Mouse (Mus musculus): Measurements from ENCODE around the gene Urgcp. TPM values are rescaled to one million over a fixed set of nuclear protein-coding genes. Genes with fewer than 3 reads are reported as not detected.

Gene Urgcp
- polyA plus RNA-seq, 1 experiment = 7.6 TPM

DNA sequence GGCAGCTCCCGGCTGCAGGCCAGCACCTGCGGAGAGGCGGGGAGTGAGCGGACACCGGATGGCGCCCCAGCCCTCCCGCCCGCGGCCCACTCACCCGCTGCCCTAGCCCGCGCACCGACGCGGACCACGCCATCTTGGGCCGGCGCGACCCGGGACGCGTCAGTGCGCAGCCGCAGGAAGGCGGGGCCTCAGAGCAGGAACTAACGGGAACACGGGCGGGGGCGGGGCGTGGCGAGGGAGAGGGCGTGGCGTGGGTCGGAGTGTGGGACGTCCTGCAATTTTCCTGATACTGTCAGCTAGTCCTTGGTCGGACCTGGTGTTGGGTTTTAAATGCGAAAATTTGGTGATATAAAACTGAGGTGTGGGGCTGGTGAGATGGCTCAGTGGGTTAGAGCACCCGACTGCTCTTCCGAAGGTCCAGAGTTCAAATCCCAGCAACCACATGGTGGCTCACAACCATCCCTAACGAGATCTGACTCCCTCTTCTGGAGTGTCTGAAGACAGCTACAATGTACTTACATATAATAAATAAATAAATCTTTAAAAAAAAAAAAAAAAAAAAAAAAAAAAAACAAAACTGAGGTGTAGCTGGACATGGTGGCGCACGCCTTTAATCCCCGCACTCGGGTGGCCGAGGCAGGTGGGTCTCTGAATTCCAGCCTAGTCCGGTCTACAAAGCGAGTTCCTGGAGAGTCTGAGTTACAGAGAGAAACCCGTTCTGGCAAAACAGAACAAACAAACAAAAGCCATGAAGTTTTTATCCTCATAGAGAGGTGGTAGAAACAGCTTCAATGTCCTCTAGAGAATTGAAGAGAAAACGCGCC, 54.4 kb downstream of the Urgcp start:
- Histone ChIP-seq H3K27me3 (ENCODE audit: control insufficient read depth, insufficient read depth, low read length) (no peaks in the 10 kb centered on the region), H3K27ac (ENCODE audit: control insufficient read depth, insufficient read depth, low read depth, low read length) (peak overlapping the region; percentile 34), H3K4me3 (ENCODE audit: control insufficient read depth, low read depth, low read length) (peak overlapping the region; percentile 85), H3K4me1 (ENCODE audit: control insufficient read depth, insufficient read depth, low read length) (peaks cover 9% of the 10 kb centered on the region), H3K36me3 (ENCODE audit: control insufficient read depth, insufficient read depth, low read length) (no peaks in the 10 kb centered on the region)
- TF ChIP-seq POLR2A (IDR thresholded peaks at IDR 0.05; ENCODE audit: control insufficient read depth, low read depth, low read length) = peak; percentile 87
- TF ChIP-seq CTCF (IDR thresholded peaks at IDR 0.05; ENCODE audit: control insufficient read depth, insufficient read depth, insufficient replicate concordance, low read depth, low read length) = no peak

DNA sequence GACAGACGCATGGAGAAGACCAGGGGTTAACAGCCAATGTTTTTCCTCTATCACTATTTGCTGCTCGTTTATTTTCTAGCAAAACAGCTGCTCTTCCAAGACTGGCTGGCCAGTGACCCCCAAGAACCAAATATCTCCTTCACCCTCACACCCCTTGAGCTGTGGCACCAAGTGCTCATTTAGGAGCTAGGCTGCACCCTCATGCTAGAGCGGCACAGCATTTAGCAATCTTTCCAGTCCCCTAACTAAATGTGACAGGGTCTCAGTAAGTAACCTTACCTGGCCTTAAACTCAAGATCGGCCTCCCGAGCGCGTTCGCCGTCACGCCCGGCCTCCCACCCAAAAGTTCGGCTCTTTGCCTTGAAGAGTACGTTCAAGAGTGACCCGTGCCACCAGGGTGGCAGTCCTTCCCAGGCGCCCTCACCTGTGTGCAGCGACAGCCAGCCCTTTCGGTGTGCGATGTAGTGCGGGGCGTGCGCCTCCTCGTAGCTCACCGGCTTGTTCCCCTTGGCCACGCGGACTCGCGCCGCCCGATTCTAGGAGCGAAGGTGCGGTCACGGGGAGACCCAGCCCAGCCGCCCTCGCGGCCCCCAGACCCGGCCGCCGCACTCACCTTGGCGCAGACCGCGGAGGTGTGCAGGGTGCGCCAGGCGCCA, 55.2 kb downstream of the Urgcp start:
- TF ChIP-seq CTCF (IDR thresholded peaks at IDR 0.05; ENCODE audit: control insufficient read depth, insufficient read depth, insufficient replicate concordance, low read depth, low read length) (no peak), POLR2A (IDR thresholded peaks at IDR 0.05; ENCODE audit: control insufficient read depth, low read depth, low read length) (no peak)
- no peaks in the 10 kb centered on the region for H3K27me3 ChIP-seq (ENCODE audit: control insufficient read depth, insufficient read depth, low read length)
- peak overlapping the region; percentile 34 for H3K27ac ChIP-seq (ENCODE audit: control insufficient read depth, insufficient read depth, low read depth, low read length)
- peaks cover 7% of the 10 kb centered on the region for H3K4me1 ChIP-seq (ENCODE audit: control insufficient read depth, insufficient read depth, low read length)
- no peaks in the 10 kb centered on the region for H3K36me3 ChIP-seq (ENCODE audit: control insufficient read depth, insufficient read depth, low read length)
- peak overlapping the region; percentile 85 for H3K4me3 ChIP-seq (ENCODE audit: control insufficient read depth, low read depth, low read length)

DNA sequence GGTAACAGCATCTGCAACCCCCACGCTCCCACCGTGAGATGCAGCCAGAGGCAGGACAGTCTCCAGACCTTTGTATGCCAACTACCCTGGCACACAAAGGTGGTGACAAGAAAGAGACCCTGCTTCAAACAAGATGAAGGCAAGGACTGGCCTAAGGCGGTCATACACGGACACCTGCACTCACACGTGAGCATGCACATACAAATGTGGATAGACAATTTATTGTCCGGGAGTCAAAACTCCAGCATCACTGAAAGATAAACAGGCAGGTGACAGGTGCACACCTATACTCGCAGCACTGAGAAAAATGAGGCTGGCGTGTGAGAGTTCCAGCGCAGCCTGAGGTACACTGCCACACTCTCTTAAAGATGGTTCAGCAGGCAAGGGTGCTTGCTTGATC, 56.2 kb downstream of the Urgcp start:
- Histone ChIP-seq H3K27me3 (ENCODE audit: control insufficient read depth, insufficient read depth, low read length) (no peaks in the 10 kb centered on the region), H3K36me3 (ENCODE audit: control insufficient read depth, insufficient read depth, low read length) (no peaks in the 10 kb centered on the region), H3K4me3 (ENCODE audit: control insufficient read depth, low read depth, low read length) (no peak overlapping the region), H3K27ac (ENCODE audit: control insufficient read depth, insufficient read depth, low read depth, low read length) (no peak overlapping the region), H3K4me1 (ENCODE audit: control insufficient read depth, insufficient read depth, low read length) (peaks cover 7% of the 10 kb centered on the region)
- TF ChIP-seq CTCF (IDR thresholded peaks at IDR 0.05; ENCODE audit: control insufficient read depth, insufficient read depth, insufficient replicate concordance, low read depth, low read length) (no peak), POLR2A (IDR thresholded peaks at IDR 0.05; ENCODE audit: control insufficient read depth, low read depth, low read length) (no peak)

DNA sequence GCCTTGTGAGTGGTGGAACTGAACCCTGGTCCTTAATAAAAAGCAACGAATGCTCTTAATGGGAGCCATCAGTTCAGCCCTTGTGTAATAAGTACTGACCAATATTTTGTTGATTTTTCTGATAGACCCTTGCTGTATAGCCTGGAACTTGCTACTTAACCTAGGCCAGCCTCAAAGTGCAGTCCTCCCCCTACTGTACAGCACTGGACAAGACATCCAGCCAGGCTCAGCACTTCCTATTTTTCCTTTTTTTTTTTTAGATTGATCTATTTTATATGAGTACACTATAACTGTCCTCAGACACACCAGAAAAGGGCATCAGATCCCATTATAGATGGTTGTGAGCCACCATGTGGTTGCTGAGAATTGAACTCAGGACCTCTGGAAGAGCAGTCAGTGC, 58.8 kb downstream of the Urgcp start:
- TF ChIP-seq CTCF (IDR thresholded peaks at IDR 0.05; ENCODE audit: control insufficient read depth, insufficient read depth, insufficient replicate concordance, low read depth, low read length) (no peak), POLR2A (IDR thresholded peaks at IDR 0.05; ENCODE audit: control insufficient read depth, low read depth, low read length) (no peak)
- Histone ChIP-seq H3K27ac (ENCODE audit: control insufficient read depth, insufficient read depth, low read depth, low read length) (no peak overlapping the region), H3K4me1 (ENCODE audit: control insufficient read depth, insufficient read depth, low read length) (peaks cover 7% of the 10 kb centered on the region)

DNA sequence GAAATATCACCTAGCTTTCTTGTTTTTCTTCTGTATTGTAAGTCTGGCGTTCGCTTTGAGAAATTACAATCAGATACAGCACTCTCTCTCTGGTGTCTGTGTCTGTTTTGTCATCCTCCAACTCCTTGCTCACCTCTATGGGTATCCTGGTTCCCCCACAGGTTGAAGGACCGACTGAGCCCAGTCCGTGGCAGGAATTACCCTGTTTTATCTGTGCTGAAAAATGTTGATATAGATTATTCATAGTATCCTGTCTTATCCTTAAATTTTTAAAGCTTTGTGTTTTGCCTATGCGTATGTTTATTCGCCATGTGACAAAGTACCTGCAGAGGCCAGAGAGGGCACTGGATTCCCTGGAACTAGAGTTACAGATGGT, 59.2 kb downstream of the Urgcp start:
- H3K4me3 ChIP-seq (ENCODE audit: control insufficient read depth, low read depth, low read length) = no peak overlapping the region
- TF ChIP-seq CTCF (IDR thresholded peaks at IDR 0.05; ENCODE audit: control insufficient read depth, insufficient read depth, insufficient replicate concordance, low read depth, low read length) (no peak), POLR2A (IDR thresholded peaks at IDR 0.05; ENCODE audit: control insufficient read depth, low read depth, low read length) (no peak)
- H3K36me3 ChIP-seq (ENCODE audit: control insufficient read depth, insufficient read depth, low read length) = no peaks in the 10 kb centered on the region
- peaks cover 7% of the 10 kb centered on the region for H3K4me1 ChIP-seq (ENCODE audit: control insufficient read depth, insufficient read depth, low read length)
- H3K27me3 ChIP-seq (ENCODE audit: control insufficient read depth, insufficient read depth, low read length) = no peaks in the 10 kb centered on the region
- H3K27ac ChIP-seq (ENCODE audit: control insufficient read depth, insufficient read depth, low read depth, low read length) = no peak overlapping the region

More for the DNA sequence above, 58.8 kb downstream of the Urgcp start:
- Histone ChIP-seq H3K36me3 (ENCODE audit: control insufficient read depth, insufficient read depth, low read length) (no peaks in the 10 kb centered on the region), H3K4me3 (ENCODE audit: control insufficient read depth, low read depth, low read length) (no peak overlapping the region), H3K27me3 (ENCODE audit: control insufficient read depth, insufficient read depth, low read length) (no peaks in the 10 kb centered on the region)

DNA sequence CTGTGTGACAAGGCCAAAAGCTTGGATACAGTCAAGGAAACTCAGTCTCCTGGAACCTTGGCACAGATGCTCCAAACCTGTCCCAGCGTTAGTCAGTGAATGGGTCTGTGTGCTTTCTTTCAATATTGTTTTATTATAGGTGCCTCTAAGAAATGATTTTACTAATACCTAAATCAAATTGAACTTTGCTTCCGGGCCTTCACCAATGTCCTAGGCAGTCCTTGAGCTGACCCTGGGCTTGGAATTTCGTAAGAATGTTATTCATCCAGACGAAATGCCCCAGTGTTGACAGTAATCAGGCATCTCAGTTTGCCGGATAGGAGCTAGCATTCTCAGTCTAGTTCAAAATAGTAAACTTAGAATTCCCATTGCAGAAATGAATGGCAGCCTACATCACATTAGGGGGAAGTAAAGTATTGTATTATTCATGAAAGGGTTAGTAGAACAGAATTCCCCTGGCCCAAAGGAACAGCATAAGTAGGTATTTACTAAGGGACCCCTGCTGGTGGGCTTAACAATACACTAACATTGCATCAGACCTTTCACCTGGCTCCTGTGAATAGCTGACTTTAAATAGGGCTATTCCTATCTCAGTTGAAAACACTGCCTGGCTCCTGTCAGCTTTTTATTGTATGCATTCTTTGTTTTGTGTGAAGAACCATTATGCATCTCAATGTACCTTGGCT, 59.8 kb downstream of the Urgcp start:
- Histone ChIP-seq H3K27me3 (ENCODE audit: control insufficient read depth, insufficient read depth, low read length) (no peaks in the 10 kb centered on the region), H3K4me1 (ENCODE audit: control insufficient read depth, insufficient read depth, low read length) (peaks cover 7% of the 10 kb centered on the region), H3K4me3 (ENCODE audit: control insufficient read depth, low read depth, low read length) (no peak overlapping the region), H3K36me3 (ENCODE audit: control insufficient read depth, insufficient read depth, low read length) (no peaks in the 10 kb centered on the region), H3K27ac (ENCODE audit: control insufficient read depth, insufficient read depth, low read depth, low read length) (no peak overlapping the region)
- no peak for TF ChIP-seq POLR2A (IDR thresholded peaks at IDR 0.05; ENCODE audit: control insufficient read depth, low read depth, low read length)
- TF ChIP-seq CTCF (IDR thresholded peaks at IDR 0.05; ENCODE audit: control insufficient read depth, insufficient read depth, insufficient replicate concordance, low read depth, low read length) = no peak

DNA sequence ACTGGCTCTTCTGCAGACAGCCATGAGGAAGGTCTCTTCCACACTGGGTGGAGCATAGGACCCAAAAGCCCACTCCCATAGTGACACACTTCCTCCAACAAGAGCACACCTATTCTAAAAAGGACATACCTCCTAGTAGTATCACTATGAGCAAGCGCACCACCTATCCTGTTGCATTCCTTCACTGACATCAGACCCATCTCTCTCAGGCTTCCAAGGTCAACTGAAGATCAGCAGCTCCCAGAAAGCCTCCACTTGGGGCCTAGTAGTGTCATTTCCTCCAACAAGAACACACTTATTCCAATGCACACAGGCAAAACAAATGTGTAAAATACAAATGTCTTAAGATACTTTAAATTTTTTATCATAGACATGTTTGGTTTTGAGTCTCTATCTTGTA, 60.4 kb downstream of the Urgcp start:
- TF ChIP-seq POLR2A (IDR thresholded peaks at IDR 0.05; ENCODE audit: control insufficient read depth, low read depth, low read length) (no peak), CTCF (IDR thresholded peaks at IDR 0.05; ENCODE audit: control insufficient read depth, insufficient read depth, insufficient replicate concordance, low read depth, low read length) (no peak)
- Histone ChIP-seq H3K27me3 (ENCODE audit: control insufficient read depth, insufficient read depth, low read length) (no peaks in the 10 kb centered on the region), H3K36me3 (ENCODE audit: control insufficient read depth, insufficient read depth, low read length) (no peaks in the 10 kb centered on the region), H3K4me3 (ENCODE audit: control insufficient read depth, low read depth, low read length) (no peak overlapping the region), H3K4me1 (ENCODE audit: control insufficient read depth, insufficient read depth, low read length) (peaks cover 4% of the 10 kb centered on the region), H3K27ac (ENCODE audit: control insufficient read depth, insufficient read depth, low read depth, low read length) (no peak overlapping the region)

All from testis, adult 2 months (tissue).